Mouse (Mus musculus) heart, adult 2 months (tissue): ENCODE results near the gene Cntd1. TPM values are rescaled to one million over a fixed set of nuclear protein-coding genes. Genes with fewer than 3 reads are reported as not detected.

Experiments used
- DNase-seq, 2 experiments: peaks; one replicate each; pipeline ENCODE4 v3.0.0; 2021
- H3K27ac ChIP-seq: fragments of 200-600 bp; 2 replicates; pipeline ENCODE4 v1.8.1; 2022
- H3K27me3 ChIP-seq: fragments of 200-500 bp; 2 replicates; pipeline ENCODE4 v1.6.1; 2012; ENCODE audit warnings: mild to moderate bottlenecking, low read length, inconsistent platforms, mixed read lengths; ENCODE audit not compliant: control insufficient read depth, insufficient read depth
- H3K36me3 ChIP-seq: fragments of 200-500 bp; 2 replicates; pipeline ENCODE4 v1.6.1; 2012; ENCODE audit warnings: low read length, inconsistent platforms; ENCODE audit not compliant: control insufficient read depth, insufficient read depth
- H3K4me1 ChIP-seq: fragments of 200-500 bp; 2 replicates; pipeline ENCODE4 v1.6.1; 2011; ENCODE audit warnings: low read length; ENCODE audit not compliant: control insufficient read depth, insufficient read depth
- H3K4me3 ChIP-seq: fragments of 200-600 bp; 2 replicates; pipeline ENCODE4 v1.8.1; 2022
- H3K79me2 ChIP-seq: fragments of 200-500 bp; replicated peaks from 2 replicates; pipeline ENCODE4 v1.6.1; 2012; ENCODE audit warnings: mild to moderate bottlenecking, inconsistent platforms, low read length, moderate library complexity, mixed read lengths; ENCODE audit not compliant: control insufficient read depth, insufficient read depth
- H3K9ac ChIP-seq: fragments of 200-500 bp; 2 replicates; pipeline ENCODE4 v1.6.1; 2012; ENCODE audit warnings: low read depth, mild to moderate bottlenecking, control low read depth, inconsistent platforms, low read length, mixed read lengths
- CTCF ChIP-seq: fragments of 200-600 bp; IDR thresholded peaks from 2 replicates; pipeline ENCODE4 v1.8.1; 2022; ENCODE audit warnings: antibody characterized with exemption, mild to moderate bottlenecking, moderate library complexity
- EP300 ChIP-seq: fragments of 200-500 bp; IDR thresholded peaks from 2 replicates; pipeline ENCODE4 v1.6.1; 2011; ENCODE audit warnings: low read depth, low read length, control low read depth; ENCODE audit not compliant: insufficient read depth
- POLR2A ChIP-seq: fragments of 200-500 bp; IDR thresholded peaks from 2 replicates; pipeline ENCODE4 v1.6.1; 2011; ENCODE audit warnings: mild to moderate bottlenecking, low read depth, low read length, control low read depth; ENCODE audit not compliant: insufficient read depth
- WGBS: fragments of 180-500 bp; shearing (Covaris S2); methylation state at CpG from one replicate; pipeline ENCODE4 v1.1.7; 2018; 5-methylcytosine and 5-hydroxymethylcytosine counted together
- intact Hi-C: fragments of 180-260 bp; cut with DNase I; formaldehyde crosslinking; loops from one replicate; pipeline ENCODE4 v1.15.1; 2025
- polyA plus RNA-seq: library from polyadenylated mRNA; depleted of rRNA; stranded (reverse); fragments of >200 nt; gene quantifications from 2 replicates; pipeline ENCODE4 v1.2.3, GENCODE M21; 2012
- total RNA-seq, 2 experiments: library from RNA; stranded (reverse); gene quantifications; 2 replicates each; pipeline ENCODE4 v1.2.3; 2021

The Cntd1 gene
- total and polyA plus RNA-seq, 3 experiments: 0.12 to 0.36 (median 0.23) TPM

DNA sequence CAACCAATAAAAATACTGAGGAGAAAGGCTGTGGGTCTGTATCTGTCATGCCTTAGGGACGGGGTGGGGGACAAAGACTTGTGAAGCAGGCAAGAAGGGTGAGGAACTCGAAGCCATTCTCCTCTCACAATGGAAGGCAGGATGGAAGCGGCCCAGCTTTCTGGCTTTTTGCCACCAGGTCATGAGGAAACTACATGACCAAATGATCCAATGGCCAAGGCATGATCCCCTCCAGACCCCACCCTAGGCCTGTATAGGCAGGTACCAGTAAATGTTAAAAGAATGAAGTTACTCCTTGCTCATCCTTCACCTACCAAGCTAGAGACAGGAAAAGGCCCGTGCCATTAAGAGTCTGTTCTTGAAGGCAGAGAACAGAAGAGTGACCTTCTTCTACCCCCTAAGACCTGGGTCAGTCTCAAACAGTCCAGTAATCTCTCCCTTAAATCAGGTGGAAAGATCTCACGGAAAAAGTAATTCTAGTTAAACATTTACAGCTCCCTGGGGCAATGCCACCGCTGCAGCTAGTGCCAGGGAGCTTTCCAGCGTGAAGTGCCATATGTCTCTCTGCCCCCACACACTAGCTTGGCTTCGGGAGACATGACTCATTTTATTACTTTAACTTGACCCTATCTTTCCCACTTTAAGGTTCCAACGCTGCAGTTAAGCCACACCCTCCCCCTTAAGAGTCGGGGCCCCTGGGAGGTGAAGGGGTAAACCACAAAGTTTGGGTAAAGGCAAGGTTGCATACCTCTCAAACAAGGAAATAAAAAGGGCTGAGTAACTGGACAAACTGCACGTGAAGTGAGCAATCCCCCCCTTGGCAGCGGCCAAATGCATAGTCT lies 1.2 kb upstream of the Cntd1 start:
- intact Hi-C loops: loop anchor here (2.0 kb wide), 2 partner anchors 15 to 25 kb away; partner anchors contain the start of gene Vps25
- H3K27me3 ChIP-seq: no peaks in the 10 kb centered on the region
- H3K9ac ChIP-seq: no peak overlapping the region
- H3K27ac ChIP-seq: no peak overlapping the region
- no peaks in the 10 kb centered on the region for H3K79me2 ChIP-seq
- H3K36me3 ChIP-seq: no peaks in the 10 kb centered on the region; the same call in 1 of the 2 replicates
- no peak for DNase-seq
- TF ChIP-seq CTCF (no peak), EP300 (no peak), POLR2A (no peak)
- peaks cover 7% of the 10 kb centered on the region for H3K4me1 ChIP-seq
- peak overlapping the region; percentile 93 for H3K4me3 ChIP-seq
- WGBS: 48% methylated on average over 12 of the region's 12 CpGs

DNA sequence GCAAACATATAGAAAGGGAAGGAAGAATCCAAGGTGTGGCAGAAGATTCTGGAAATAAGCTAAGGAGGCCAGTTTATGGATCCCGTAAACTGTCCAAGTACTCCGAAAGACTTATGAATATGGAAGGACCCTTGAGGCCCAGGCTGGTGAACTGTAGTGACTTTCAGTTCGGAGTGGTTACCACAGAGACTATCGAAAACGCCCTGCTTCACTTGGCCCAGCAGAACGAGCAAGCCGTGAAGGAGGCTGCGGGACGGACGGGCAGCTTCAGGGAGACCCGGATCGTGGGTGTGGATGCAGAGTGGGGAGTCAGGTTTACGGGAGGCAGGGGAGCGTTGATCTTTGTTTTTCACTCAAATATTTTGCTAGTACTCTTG lies 369 bp downstream of the Cntd1 start:
- 51% methylated on average over 14 of the region's 14 CpGs for WGBS
- DNase-seq: no peak
- H3K9ac ChIP-seq: peak overlapping the region; percentile 15; the same call in 1 of the 2 replicates
- H3K36me3 ChIP-seq: no peaks in the 10 kb centered on the region; the same call in 1 of the 2 replicates
- H3K27ac ChIP-seq: peak overlapping the region; percentile 87
- TF ChIP-seq POLR2A (no peak), EP300 (no peak), CTCF (no peak)
- H3K4me1 ChIP-seq: peaks cover 7% of the 10 kb centered on the region
- H3K4me3 ChIP-seq: peak overlapping the region; percentile 93
- no peaks in the 10 kb centered on the region for H3K79me2 ChIP-seq
- intact Hi-C loops: loop anchor here (2.0 kb wide), 1 partner anchor 26 kb away; the partner anchor contains the start of gene Vps25
- no peaks in the 10 kb centered on the region for H3K27me3 ChIP-seq

DNA sequence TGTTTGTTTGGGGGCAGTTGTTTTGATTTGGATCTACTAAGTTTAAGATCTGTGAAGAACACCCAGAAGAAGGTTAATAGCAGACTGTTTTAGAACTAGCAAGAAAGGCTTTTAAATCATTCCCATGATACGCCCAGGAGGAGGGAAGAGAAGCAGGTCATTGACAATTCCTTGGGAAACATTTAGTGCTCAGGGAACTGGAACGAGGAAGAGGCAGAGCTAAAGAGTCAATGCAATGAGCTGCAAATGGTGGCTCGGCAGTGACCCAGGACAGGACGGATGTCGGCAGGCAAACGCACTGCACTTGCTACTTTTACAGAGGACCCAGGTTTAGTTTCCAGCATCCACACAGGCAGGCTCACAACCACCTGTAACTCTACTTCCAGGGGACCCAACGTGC lies 2.0 kb downstream of the Cntd1 start:
- WGBS: 46% methylated on average over 7 of the region's 7 CpGs
- TF ChIP-seq POLR2A: no peak
- no peak for TF ChIP-seq CTCF
- no peak for TF ChIP-seq EP300

DNA sequence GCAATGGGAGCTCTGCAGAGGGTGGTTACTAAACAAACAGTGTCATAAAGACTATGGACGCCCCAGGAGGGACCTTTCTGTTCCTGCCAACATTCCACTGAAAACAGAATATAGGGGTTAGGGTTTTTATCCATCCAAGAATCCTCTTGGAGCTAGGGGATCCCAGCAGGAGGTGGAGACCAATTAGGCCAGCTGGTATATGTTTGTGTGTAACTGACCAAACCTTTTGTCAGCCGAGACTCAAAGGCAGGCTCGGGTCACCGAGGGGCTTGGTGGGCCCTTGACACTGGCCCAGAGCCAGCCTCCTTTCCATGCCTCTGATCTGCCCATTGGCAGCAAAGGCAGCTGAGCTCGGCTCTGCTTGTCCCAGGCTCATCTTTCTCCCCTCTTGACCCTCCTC lies 4.1 kb downstream of the Cntd1 start:
- no peaks in the 10 kb centered on the region for H3K27me3 ChIP-seq
- no peak overlapping the region for H3K4me3 ChIP-seq
- no peak overlapping the region for H3K27ac ChIP-seq
- H3K36me3 ChIP-seq: no peaks in the 10 kb centered on the region
- H3K9ac ChIP-seq: no peak overlapping the region
- no peak for DNase-seq
- TF ChIP-seq EP300 (no peak), POLR2A (no peak), CTCF (no peak)
- 39% methylated on average over 5 of the region's 5 CpGs for WGBS
- no peaks in the 10 kb centered on the region for H3K79me2 ChIP-seq
- intact Hi-C loops: loop anchor here (2.0 kb wide), 1 partner anchor 16 kb away; no protein-coding TSS in a partner anchor
- peaks cover 4% of the 10 kb centered on the region for H3K4me1 ChIP-seq

More for the DNA sequence above, 2.0 kb downstream of the Cntd1 start:
- intact Hi-C loops: no loop called here
- DNase-seq: no peak
- H3K9ac ChIP-seq: no peak overlapping the region
- no peaks in the 10 kb centered on the region for H3K27me3 ChIP-seq
- no peak overlapping the region for H3K4me3 ChIP-seq
- peaks cover 7% of the 10 kb centered on the region for H3K4me1 ChIP-seq
- H3K79me2 ChIP-seq: no peaks in the 10 kb centered on the region
- H3K27ac ChIP-seq: no peak overlapping the region
- no peaks in the 10 kb centered on the region; the same call in 1 of the 2 replicates for H3K36me3 ChIP-seq

DNA sequence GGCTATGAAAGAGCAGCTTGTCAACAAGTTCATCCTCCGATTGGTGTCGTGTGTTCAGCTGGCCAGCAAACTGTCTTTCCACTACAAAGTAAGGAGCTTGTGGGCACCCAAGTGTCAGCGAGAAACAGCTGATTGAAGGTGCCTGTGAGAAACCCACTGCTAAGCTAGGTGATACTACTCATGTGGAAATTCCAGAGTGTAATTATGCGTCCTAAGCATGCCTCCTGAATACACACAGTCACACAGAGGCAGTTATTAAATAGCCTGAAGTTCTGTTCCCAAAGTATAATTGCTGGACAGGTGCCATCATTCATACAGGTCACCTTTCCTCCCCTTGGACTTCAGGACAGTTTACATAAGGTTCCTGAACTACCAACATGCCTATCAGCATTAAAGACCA lies 5.0 kb downstream of the Cntd1 start:
- H3K79me2 ChIP-seq: no peaks in the 10 kb centered on the region
- no peak for DNase-seq
- no peak overlapping the region for H3K4me3 ChIP-seq
- no peak for TF ChIP-seq EP300
- TF ChIP-seq CTCF: no peak
- no peak overlapping the region for H3K9ac ChIP-seq
- no peak overlapping the region for H3K27ac ChIP-seq
- intact Hi-C loops: loop anchor here (2.0 kb wide), 1 partner anchor 15 kb away; no protein-coding TSS in a partner anchor
- H3K36me3 ChIP-seq: no peaks in the 10 kb centered on the region
- WGBS: 76% methylated on average over 4 of the region's 4 CpGs
- H3K4me1 ChIP-seq: peaks cover 2% of the 10 kb centered on the region; the same call in 1 of the 2 replicates
- no peaks in the 10 kb centered on the region for H3K27me3 ChIP-seq

DNA sequence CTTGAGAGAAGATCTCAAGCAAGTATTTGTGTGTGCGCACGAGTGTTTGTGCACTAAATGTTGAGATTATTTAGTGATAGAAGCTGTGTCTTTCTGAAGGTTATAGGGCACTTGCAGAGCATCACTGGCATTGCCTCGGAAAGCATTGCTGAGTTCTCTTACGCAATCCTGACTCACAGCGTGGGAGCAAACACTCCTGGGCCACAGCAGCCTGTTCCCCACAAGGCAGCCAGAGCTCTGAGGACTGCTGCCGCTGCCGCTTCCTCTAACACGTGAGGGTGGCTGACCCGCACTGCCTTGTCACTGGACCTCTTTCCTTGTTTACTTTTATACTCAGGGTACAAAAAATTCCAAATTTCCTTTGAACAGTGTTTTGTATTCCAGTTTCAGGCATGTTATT lies 8.5 kb downstream of the Cntd1 start:
- H3K27me3 ChIP-seq: no peaks in the 10 kb centered on the region
- H3K9ac ChIP-seq: no peak overlapping the region
- H3K4me1 ChIP-seq: no peaks in the 10 kb centered on the region
- H3K4me3 ChIP-seq: no peak overlapping the region
- intact Hi-C loops: no loop called here
- WGBS: 68% methylated on average over 9 of the region's 9 CpGs
- peak; percentile 30 to 48 for DNase-seq
- H3K27ac ChIP-seq: no peak overlapping the region
- H3K36me3 ChIP-seq: no peaks in the 10 kb centered on the region
- TF ChIP-seq EP300: no peak
- H3K79me2 ChIP-seq: no peaks in the 10 kb centered on the region
